Mouse (Mus musculus) heart, postnatal 0 days (tissue): Measurements from ENCODE around the gene Pdzd2.

ENCODE experiments used
- CTCF ChIP-seq: IDR thresholded peaks from 2 replicates; pipeline ENCODE4 v1.5.1; 2016; ENCODE audit warnings: antibody characterized with exemption, control low read depth, low read depth
- EP300 ChIP-seq: IDR thresholded peaks from 2 replicates; pipeline ENCODE4 v1.6.1; 2016; ENCODE audit warnings: antibody characterized with exemption, low read depth

GRCm38 (mm10) chr15:12665946-12666345 lies 73.8 kb downstream of the Pdzd2 start:
- TF ChIP-seq CTCF: no peak
- no peak for TF ChIP-seq EP300
